Mouse (Mus musculus): ENCODE results near the gene Adi1.

Gene Adi1

GRCm38 (mm10) chr12:28694231-28694630 lies 19.2 kb downstream of the Adi1 start:
- DNase-seq (ENCODE audit: extremely low spot score, low read depth, low spot score) = no peak

- no peak for DNase-seq (ENCODE audit: extremely low spot score, low read depth, low spot score)
Observed at GRCm38 (mm10) chr12:28694776-28695175, 19.7 kb downstream of the Adi1 start.

- DNase-seq (ENCODE audit: extremely low spot score, low read depth, low spot score) = no peak
Observed at GRCm38 (mm10) chr12:28697821-28698595, 23.0 kb downstream of the Adi1 start.

GRCm38 (mm10) chr12:28699086-28699485 lies 24.1 kb downstream of the Adi1 start:
- no peak for DNase-seq (ENCODE audit: extremely low spot score, low read depth, low spot score)

GRCm38 (mm10) chr12:28699656-28700055 lies 24.6 kb downstream of the Adi1 start:
- peak; percentile 66 for DNase-seq (ENCODE audit: extremely low spot score, low read depth, low spot score)

GRCm38 (mm10) chr12:28700101-28700511 lies 25.1 kb downstream of the Adi1 start:
- no peak for DNase-seq (ENCODE audit: extremely low spot score, low read depth, low spot score)

- no peak for DNase-seq (ENCODE audit: extremely low spot score, low read depth, low spot score)
Observed at GRCm38 (mm10) chr12:28700561-28701025, 25.6 kb downstream of the Adi1 start.

- no peak for DNase-seq (ENCODE audit: extremely low spot score, low read depth, low spot score)
Observed at GRCm38 (mm10) chr12:28701302-28701701, 26.3 kb downstream of the Adi1 start.

- no peak for DNase-seq (ENCODE audit: extremely low spot score, low read depth, low spot score)
Observed at GRCm38 (mm10) chr12:28704381-28704780, 29.4 kb downstream of the Adi1 start.

- DNase-seq (ENCODE audit: extremely low spot score, low read depth, low spot score) = no peak
Observed at GRCm38 (mm10) chr12:28705204-28705603, 30.2 kb downstream of the Adi1 start.

GRCm38 (mm10) chr12:28708154-28708553 lies 33.1 kb downstream of the Adi1 start:
- DNase-seq (ENCODE audit: extremely low spot score, low read depth, low spot score) = no peak

- no peak for DNase-seq (ENCODE audit: extremely low spot score, low read depth, low spot score)
Observed at GRCm38 (mm10) chr12:28710566-28711185, 35.6 kb downstream of the Adi1 start.

GRCm38 (mm10) chr12:28714822-28715632 lies 40.0 kb downstream of the Adi1 start:
- DNase-seq (ENCODE audit: extremely low spot score, low read depth, low spot score) = no peak

- no peak for DNase-seq (ENCODE audit: extremely low spot score, low read depth, low spot score)
Observed at GRCm38 (mm10) chr12:28717066-28717465, 42.0 kb downstream of the Adi1 start.

- DNase-seq (ENCODE audit: extremely low spot score, low read depth, low spot score) = no peak
Observed at GRCm38 (mm10) chr12:28718106-28718505, 43.1 kb downstream of the Adi1 start.

GRCm38 (mm10) chr12:28724366-28724765 lies 49.3 kb downstream of the Adi1 start:
- DNase-seq (ENCODE audit: extremely low spot score, low read depth, low spot score) = no peak

- DNase-seq (ENCODE audit: extremely low spot score, low read depth, low spot score) = no peak
Observed at GRCm38 (mm10) chr12:28726204-28726603, 51.2 kb downstream of the Adi1 start.

GRCm38 (mm10) chr12:28727061-28727460 lies 52.0 kb downstream of the Adi1 start:
- no peak for DNase-seq (ENCODE audit: extremely low spot score, low read depth, low spot score)

All from hindlimb bud, embryonic 11.5 days (tissue).